Mouse (Mus musculus) heart, embryonic 10.5 days (tissue): Measurements from ENCODE around the gene Selenon. TPM values are rescaled to one million over a fixed set of nuclear protein-coding genes. Genes with fewer than 3 reads are reported as not detected.
"Not testable (repeated sequence)": the region's sequence is repeated elsewhere in the genome, so short reads cannot be mapped to it uniquely, and the experiment has no call there.

Source experiments
- DNase-seq: peaks from one replicate; pipeline ENCODE4 v3.0.0-alpha.2; 2017; ENCODE audit warnings: low spot score
- H3K27ac ChIP-seq: fragments of 300-500 bp; sonication (generic); 2 replicates; pipeline ENCODE4 v1.5.1; 2016; ENCODE audit warnings: mild to moderate bottlenecking
- H3K27me3 ChIP-seq: fragments of 300-500 bp; sonication (generic); 2 replicates; pipeline ENCODE4 v1.6.1; 2016; ENCODE audit warnings: mild to moderate bottlenecking; ENCODE audit not compliant: poor library complexity, insufficient read depth, severe bottlenecking
- H3K36me3 ChIP-seq: fragments of 300-500 bp; sonication (generic); 2 replicates; pipeline ENCODE4 v1.6.1; 2016; ENCODE audit warnings: mild to moderate bottlenecking, moderate library complexity
- H3K4me1 ChIP-seq: fragments of 300-500 bp; sonication (generic); 2 replicates; pipeline ENCODE4 v1.6.1; 2016; ENCODE audit warnings: mild to moderate bottlenecking
- H3K4me3 ChIP-seq: fragments of 300-500 bp; sonication (generic); 2 replicates; pipeline ENCODE4 v1.5.1; 2016; ENCODE audit warnings: mild to moderate bottlenecking, moderate library complexity
- H3K9me3 ChIP-seq: fragments of 300-500 bp; sonication (generic); 2 replicates; pipeline ENCODE4 v1.6.1; 2016; ENCODE audit warnings: mild to moderate bottlenecking, moderate library complexity
- WGBS: fragments of 180-500 bp; shearing (Covaris S2); methylation state at CpG from one replicate; pipeline ENCODE4 v1.1.7; 2016; 5-methylcytosine and 5-hydroxymethylcytosine counted together
- polyA plus RNA-seq: library from polyadenylated mRNA; unstranded; fragments of >200 nt; fragmentation: Nextera tagmentation; extraction: Ambion mirVana; gene quantifications from 2 replicates; pipeline ENCODE4 v1.2.1, GENCODE M21; 2016

Gene Selenon
- polyA plus RNA-seq, 1 experiment from 2014 or later: 9.0 TPM

GRCm38 (mm10) chr4:134511730-134512129 is 40.2 kb downstream of the Selenon start:
- Histone ChIP-seq H3K27ac (peak overlapping the region; percentile 92; the same call in 1 of the 2 replicates), H3K27me3 (no peaks in the 10 kb centered on the region), H3K36me3 (peaks cover 13% of the 10 kb centered on the region), H3K4me3 (peak overlapping the region; percentile 83), H3K9me3 (no peaks in the 10 kb centered on the region), H3K4me1 (peaks cover 48% of the 10 kb centered on the region)
- no peak for DNase-seq
- WGBS: 72% methylated on average over 6 of the region's 6 CpGs

GRCm38 (mm10) chr4:134510845-134511411 is 41.0 kb downstream of the Selenon start, which contains the start of gene Aunip:
Gene Aunip (plus strand): TSS chr4:134510999.
- Histone ChIP-seq H3K4me3 (peak within 1 kb of the TSS; percentile 83), H3K36me3 (peaks cover 14% of the 10 kb centered on the region), H3K27me3 (no peaks in the 10 kb centered on the region), H3K4me1 (peaks cover 40% of the 10 kb centered on the region), H3K27ac (peak within 1 kb of the TSS; percentile 92), H3K9me3 (no peaks in the 10 kb centered on the region)
- under 1% methylated on average over 42 of the region's 42 CpGs for WGBS
- peak; percentile 96 for DNase-seq

GRCm38 (mm10) chr4:134510396-134510795 is 41.6 kb downstream of the Selenon start:
- Histone ChIP-seq H3K4me3 (peak overlapping the region; percentile 83; the same call in 1 of the 2 replicates), H3K27me3 (no peaks in the 10 kb centered on the region), H3K9me3 (no peaks in the 10 kb centered on the region), H3K36me3 (peaks cover 14% of the 10 kb centered on the region), H3K27ac (0 out of 2 replicates have a peak overlapping the region, but pooled peaks have one; percentile 47), H3K4me1 (peaks cover 35% of the 10 kb centered on the region)
- no peak for DNase-seq
- WGBS: 79% methylated on average over 4 of the region's 4 CpGs

- Histone ChIP-seq H3K27ac (no peak overlapping the region), H3K9me3 (no peaks in the 10 kb centered on the region), H3K27me3 (no peaks in the 10 kb centered on the region), H3K4me1 (peaks cover 18% of the 10 kb centered on the region), H3K36me3 (peaks cover 14% of the 10 kb centered on the region), H3K4me3 (no peak overlapping the region)
- WGBS: 83% methylated on average over 19 of the region's 19 CpGs
- no peak for DNase-seq
These were observed 45.3 kb downstream of the Selenon start for GRCm38 (mm10) chr4:134506713-134507112.

- WGBS: 63% methylated on average over 3 of the region's 4 CpGs
These were observed 45.9 kb downstream of the Selenon start for GRCm38 (mm10) chr4:134505966-134506594.

GRCm38 (mm10) chr4:134505303-134505789 is 46.6 kb downstream of the Selenon start:
- peaks cover 13% of the 10 kb centered on the region for H3K4me1 ChIP-seq
- peaks cover 14% of the 10 kb centered on the region for H3K36me3 ChIP-seq
- no peaks in the 10 kb centered on the region for H3K27me3 ChIP-seq
- H3K27ac ChIP-seq: no peak overlapping the region
- 87% methylated on average over 4 of the region's 4 CpGs for WGBS
- no peaks in the 10 kb centered on the region for H3K9me3 ChIP-seq
- DNase-seq: no peak
- H3K4me3 ChIP-seq: no peak overlapping the region

More at GRCm38 (mm10) chr4:134505966-134506594, 45.9 kb downstream of the Selenon start:
- Histone ChIP-seq H3K4me3 (no peak overlapping the region), H3K36me3 (peaks cover 14% of the 10 kb centered on the region), H3K27me3 (no peaks in the 10 kb centered on the region), H3K27ac (peak overlapping the region; percentile 22; the same call in 1 of the 2 replicates), H3K4me1 (peaks cover 17% of the 10 kb centered on the region), H3K9me3 (no peaks in the 10 kb centered on the region)
- peak; percentile 88 for DNase-seq

- Histone ChIP-seq H3K9me3 (no peaks in the 10 kb centered on the region), H3K27ac (no peak overlapping the region), H3K36me3 (peaks cover 14% of the 10 kb centered on the region), H3K4me3 (no peak overlapping the region), H3K27me3 (no peaks in the 10 kb centered on the region), H3K4me1 (peaks cover 13% of the 10 kb centered on the region)
- 85% methylated on average over 4 of the region's 4 CpGs for WGBS
- DNase-seq: no peak
These were observed 48.1 kb downstream of the Selenon start for GRCm38 (mm10) chr4:134503686-134504357.

- H3K4me1 ChIP-seq: peaks cover 35% of the 10 kb centered on the region
- no peaks in the 10 kb centered on the region for H3K27me3 ChIP-seq
- H3K27ac ChIP-seq: no peak overlapping the region
- 88% methylated on average over 6 of the region's 6 CpGs for WGBS
- H3K4me3 ChIP-seq: no peak overlapping the region
- no peaks in the 10 kb centered on the region for H3K36me3 ChIP-seq
- DNase-seq: no peak
- no peaks in the 10 kb centered on the region for H3K9me3 ChIP-seq
These were observed 50.9 kb downstream of the Selenon start for GRCm38 (mm10) chr4:134501095-134501494.

GRCm38 (mm10) chr4:134498983-134499382 is 53.0 kb downstream of the Selenon start:
- not testable (repeated sequence) for H3K27ac ChIP-seq, H3K9me3 ChIP-seq, H3K27me3 ChIP-seq, H3K4me3 ChIP-seq, H3K36me3 ChIP-seq, DNase-seq
- 82% methylated on average over 6 of the region's 6 CpGs for WGBS
- H3K4me1 ChIP-seq: peaks cover 54% of the 10 kb centered on the region

- no peaks in the 10 kb centered on the region for H3K27me3 ChIP-seq
- peaks cover 54% of the 10 kb centered on the region for H3K4me1 ChIP-seq
- H3K27ac ChIP-seq: no peak overlapping the region
- no peak for DNase-seq
- H3K4me3 ChIP-seq: peak overlapping the region; percentile 81; the same call in 1 of the 2 replicates
- H3K36me3 ChIP-seq: no peaks in the 10 kb centered on the region
- no peaks in the 10 kb centered on the region for H3K9me3 ChIP-seq
- WGBS: 76% methylated on average over 12 of the region's 12 CpGs
These were observed 53.8 kb downstream of the Selenon start for GRCm38 (mm10) chr4:134497986-134498731.

GRCm38 (mm10) chr4:134497223-134497622 is 54.7 kb downstream of the Selenon start:
- WGBS: 10% methylated on average over 6 of the region's 6 CpGs
- Histone ChIP-seq H3K36me3 (no peaks in the 10 kb centered on the region), H3K4me1 (peaks cover 54% of the 10 kb centered on the region), H3K27me3 (0 out of 2 replicates have a peak, but pooled peaks cover 5% of the 10 kb centered on the region), H3K9me3 (no peaks in the 10 kb centered on the region), H3K4me3 (peak overlapping the region; percentile 81), H3K27ac (peak overlapping the region; percentile 94)
- DNase-seq: no peak

- Histone ChIP-seq H3K4me3 (peak within 1 kb of the TSS; percentile 81), H3K27me3 (0 out of 2 replicates have a peak, but pooled peaks cover 5% of the 10 kb centered on the region), H3K36me3 (no peaks in the 10 kb centered on the region), H3K9me3 (no peaks in the 10 kb centered on the region), H3K4me1 (peaks cover 50% of the 10 kb centered on the region), H3K27ac (peak within 1 kb of the TSS; percentile 94)
- DNase-seq: peak; percentile 88
- WGBS: 1% methylated on average over 35 of the region's 35 CpGs
These were observed 55.3 kb downstream of the Selenon start, which contains the start of gene Paqr7 for GRCm38 (mm10) chr4:134496595-134497210. Gene Paqr7 (plus strand): TSS chr4:134496697.
